Mouse (Mus musculus) spleen, adult 2 months (tissue): ENCODE results near the gene Map3k7cl.

Experiments
- CTCF ChIP-seq: fragments of 200-500 bp; IDR thresholded peaks from 2 replicates; pipeline ENCODE4 v1.5.1; 2011; ENCODE audit warnings: mild to moderate bottlenecking, inconsistent platforms; ENCODE audit not compliant: insufficient read depth, insufficient read length, insufficient replicate concordance; ENCODE audit errors: extremely low read depth
- POLR2A ChIP-seq: fragments of 200-500 bp; IDR thresholded peaks from 2 replicates; pipeline ENCODE4 v1.6.1; 2011; ENCODE audit warnings: low read depth, low read length, inconsistent platforms

GRCm38 (mm10) chr16:87569576-87570105 lies 16.5 kb downstream of the Map3k7cl start:
- TF ChIP-seq POLR2A (no peak), CTCF (no peak)
